Mouse (Mus musculus): ENCODE measurements around the gene Scamp1. TPM values are rescaled to one million over a fixed set of nuclear protein-coding genes. Genes with fewer than 3 reads are reported as not detected.

The Scamp1 gene
- total RNA-seq, 2 experiments from 2014 or later = 128 to 129 TPM

- intact Hi-C loops (cut with DNase I) = no loop called here
- no peak for DNase-seq
Measured at GRCm38 (mm10) chr13:94240111-94240510, 45.5 kb downstream of the Scamp1 start.

- intact Hi-C loops (cut with DNase I) = no loop called here
- DNase-seq = no peak
Measured at GRCm38 (mm10) chr13:94239488-94239887, 46.2 kb downstream of the Scamp1 start.

GRCm38 (mm10) chr13:94231871-94232270 is 53.8 kb downstream of the Scamp1 start:
- intact Hi-C loops (cut with DNase I) = no loop called here
- DNase-seq = no peak

GRCm38 (mm10) chr13:94224717-94225705 is 60.6 kb downstream of the Scamp1 start:
- intact Hi-C loops (cut with DNase I) = no loop called here
- DNase-seq = no peak

- intact Hi-C loops (cut with DNase I) = no loop called here
- no peak for DNase-seq
Measured at GRCm38 (mm10) chr13:94223609-94224008, 62.0 kb downstream of the Scamp1 start.

- no peak for DNase-seq
- intact Hi-C loops (cut with DNase I) = no loop called here
Measured at GRCm38 (mm10) chr13:94212716-94213115, 72.9 kb downstream of the Scamp1 start.

GRCm38 (mm10) chr13:94212179-94212578 is 73.5 kb downstream of the Scamp1 start:
- intact Hi-C loops (cut with DNase I) = no loop called here
- DNase-seq = no peak

- intact Hi-C loops (cut with DNase I) = no loop called here
- DNase-seq = no peak
Measured at GRCm38 (mm10) chr13:94211236-94212119, 74.2 kb downstream of the Scamp1 start.

- no peak for DNase-seq
- intact Hi-C loops (cut with DNase I) = no loop called here
Measured at GRCm38 (mm10) chr13:94208892-94209291, 76.8 kb downstream of the Scamp1 start.

GRCm38 (mm10) chr13:94207973-94208372 is 77.7 kb downstream of the Scamp1 start:
- DNase-seq = no peak
- intact Hi-C loops (cut with DNase I) = no loop called here

GRCm38 (mm10) chr13:94205234-94205633 is 80.4 kb downstream of the Scamp1 start:
- DNase-seq = peak; percentile 69
- intact Hi-C loops (cut with DNase I) = no loop called here

GRCm38 (mm10) chr13:94199829-94200228 is 85.8 kb downstream of the Scamp1 start:
- no peak for DNase-seq
- intact Hi-C loops (cut with DNase I) = loop anchor here (5.0 kb wide), 1 partner anchor 408 kb away; no protein-coding TSS in a partner anchor

- intact Hi-C loops (cut with DNase I) = no loop called here
- no peak for DNase-seq
Measured at GRCm38 (mm10) chr13:94198616-94199015, 87.0 kb downstream of the Scamp1 start.

- no peak for DNase-seq
Measured at GRCm38 (mm10) chr13:94193227-94193626, 92.4 kb downstream of the Scamp1 start.

GRCm38 (mm10) chr13:94190386-94190785 is 95.3 kb downstream of the Scamp1 start:
- DNase-seq = no peak
- intact Hi-C loops (cut with DNase I) = no loop called here

More at GRCm38 (mm10) chr13:94193227-94193626, 92.4 kb downstream of the Scamp1 start:
- intact Hi-C loops (cut with DNase I) = no loop called here

GRCm38 (mm10) chr13:94188200-94189086 is 97.2 kb downstream of the Scamp1 start:
- DNase-seq = no peak

GRCm38 (mm10) chr13:94185631-94186030 is 100.0 kb downstream of the Scamp1 start:
- intact Hi-C loops (cut with DNase I) = no loop called here

More at GRCm38 (mm10) chr13:94188200-94189086, 97.2 kb downstream of the Scamp1 start:
- intact Hi-C loops (cut with DNase I) = no loop called here

GRCm38 (mm10) chr13:94184726-94185456 is 100.8 kb downstream of the Scamp1 start:
- intact Hi-C loops (cut with DNase I) = no loop called here
- no peak for DNase-seq

More at GRCm38 (mm10) chr13:94185631-94186030, 100.0 kb downstream of the Scamp1 start:
- DNase-seq = no peak

- intact Hi-C loops (cut with DNase I) = no loop called here
- DNase-seq = no peak
Measured at GRCm38 (mm10) chr13:94183372-94184021, 102.2 kb downstream of the Scamp1 start.
